Mouse (Mus musculus) liver, embryonic 14.5 days (tissue): ENCODE data around the gene Lipm.

Experiments used
- CTCF ChIP-seq: IDR thresholded peaks from 2 replicates; pipeline ENCODE4 v1.5.1; 2016; ENCODE audit warnings: antibody characterized with exemption, low read depth, control low read depth
- EP300 ChIP-seq: IDR thresholded peaks from 2 replicates; pipeline ENCODE4 v1.6.1; 2016; ENCODE audit warnings: antibody characterized with exemption, low read depth

- TF ChIP-seq CTCF (no peak), EP300 (no peak)
Observed at GRCm38 (mm10) chr19:34166386-34166785, 65.7 kb downstream of the Lipm start.
